Mouse (Mus musculus) cerebellum, adult 2 months (tissue): Measurements from ENCODE around the gene Apoe.

Experiments
- CTCF ChIP-seq: fragments of 200-500 bp; IDR thresholded peaks from 2 replicates; pipeline ENCODE4 v1.5.1; 2011; ENCODE audit warnings: low read depth, mild to moderate bottlenecking, control low read depth, low read length, moderate library complexity, borderline replicate concordance; ENCODE audit not compliant: insufficient read depth
- POLR2A ChIP-seq: fragments of 200-500 bp; IDR thresholded peaks from 2 replicates; pipeline ENCODE4 v1.6.1; 2011; ENCODE audit warnings: low read length, control low read depth, borderline replicate concordance; ENCODE audit not compliant: insufficient read depth

- peak; percentile 54 for TF ChIP-seq CTCF
- TF ChIP-seq POLR2A, result no peak
These were observed 14.2 kb upstream of the Apoe start for GRCm38 (mm10) chr7:19713196-19713595.
